Mouse (Mus musculus): Measurements from ENCODE around the gene Lyrm1. TPM values are rescaled to one million over a fixed set of nuclear protein-coding genes. Genes with fewer than 3 reads are reported as not detected.

The Lyrm1 gene
- polyA plus RNA-seq, 1 experiment from 2014 or later = 10.7 TPM

DNA sequence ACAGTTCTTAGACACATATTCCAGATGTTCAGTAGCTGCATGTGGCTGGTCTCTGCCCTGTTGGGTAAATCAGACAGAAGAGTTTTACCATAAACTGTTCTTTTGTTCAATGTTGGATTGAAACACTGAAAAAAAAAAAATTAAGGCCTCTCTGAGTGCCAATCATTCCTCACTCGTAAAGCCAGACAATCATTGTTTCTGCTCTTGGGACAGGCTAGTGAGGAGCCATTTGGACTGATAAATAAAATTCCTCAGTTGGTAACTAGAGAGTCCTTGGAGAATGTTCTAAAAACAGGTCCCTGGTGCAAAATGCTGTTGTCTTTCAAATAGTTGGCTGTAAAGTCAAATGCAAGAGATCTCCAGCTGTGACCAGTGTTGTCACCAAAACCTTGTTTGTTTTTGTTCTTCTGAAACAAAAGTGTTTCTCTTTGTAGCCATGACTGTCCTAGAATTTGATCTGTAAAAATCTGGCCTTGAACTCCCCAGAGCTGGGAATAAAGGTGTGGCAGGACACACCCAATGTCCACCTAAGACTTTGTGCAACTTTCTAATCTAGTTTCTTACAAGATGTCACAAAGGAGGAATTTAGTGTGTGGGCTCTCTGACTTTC, 2.7 kb downstream of the Lyrm1 start:
- no peak for ATAC-seq
- no peaks in the 10 kb centered on the region for H3K27me3 ChIP-seq (replicated peaks; ENCODE audit: control insufficient read depth, insufficient read depth, low read length)
- no peaks in the 10 kb centered on the region for H3K9me3 ChIP-seq (ENCODE audit: control insufficient read depth, low read length)
- H3K9ac ChIP-seq (ENCODE audit: low read depth, low read length) = no peak overlapping the region
- no peak overlapping the region for H3K27ac ChIP-seq (ENCODE audit: low read length)
- H3K4me3 ChIP-seq (ENCODE audit: low read length) = no peak overlapping the region
- no peak overlapping the region for H3K4me2 ChIP-seq (ENCODE audit: low read depth, low read length)
- no peaks in the 10 kb centered on the region for H3K36me3 ChIP-seq (ENCODE audit: control insufficient read depth, insufficient read depth, low read length)
- 67% methylated on average over 1 of the region's 1 CpGs for WGBS
- peaks cover 11% of the 10 kb centered on the region for H3K4me1 ChIP-seq (ENCODE audit: control insufficient read depth, insufficient read depth, low read length)

DNA sequence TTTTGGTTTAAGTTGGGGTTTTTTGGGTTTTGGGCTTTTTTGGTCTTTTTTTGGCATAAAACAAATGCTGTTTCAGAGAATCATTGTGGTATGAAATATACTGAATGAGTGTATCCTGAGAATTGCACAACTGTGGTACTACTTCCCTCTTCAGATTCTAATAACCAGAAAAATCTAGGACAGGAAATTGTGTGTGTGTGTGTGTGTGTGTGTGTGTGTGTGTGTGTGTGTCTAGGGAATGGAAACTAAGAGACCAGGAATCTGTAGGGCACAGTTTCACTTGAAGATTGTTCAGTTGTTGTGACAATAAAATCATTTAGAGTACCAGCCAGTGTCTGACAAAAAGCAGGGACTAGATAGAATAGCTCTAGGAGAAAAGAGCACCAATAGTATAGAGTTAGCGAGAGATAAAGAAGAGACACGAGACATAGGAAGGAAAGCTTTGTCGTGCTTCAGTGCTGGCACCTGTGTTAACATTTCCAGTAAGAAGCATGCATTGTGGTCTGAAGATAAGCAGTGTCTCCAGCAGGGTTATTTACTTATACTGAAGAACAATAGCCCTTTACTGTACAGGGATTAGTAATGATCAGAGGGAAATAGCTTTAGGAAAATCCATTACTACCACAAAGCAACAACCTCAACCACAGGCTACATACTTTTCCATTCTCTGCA, 3.9 kb downstream of the Lyrm1 start:
- Histone ChIP-seq H3K4me2 (ENCODE audit: low read depth, low read length) (no peak overlapping the region), H3K9ac (ENCODE audit: low read depth, low read length) (no peak overlapping the region), H3K4me3 (ENCODE audit: low read length) (no peak overlapping the region), H3K27me3 (replicated peaks; ENCODE audit: control insufficient read depth, insufficient read depth, low read length) (no peaks in the 10 kb centered on the region), H3K4me1 (ENCODE audit: control insufficient read depth, insufficient read depth, low read length) (peaks cover 5% of the 10 kb centered on the region), H3K27ac (ENCODE audit: low read length) (no peak overlapping the region), H3K36me3 (ENCODE audit: control insufficient read depth, insufficient read depth, low read length) (no peaks in the 10 kb centered on the region), H3K9me3 (ENCODE audit: control insufficient read depth, low read length) (no peaks in the 10 kb centered on the region)
- whole genome bisulfite sequencing = 65% methylated on average over 3 of the region's 3 CpGs
- ATAC-seq = no peak

DNA sequence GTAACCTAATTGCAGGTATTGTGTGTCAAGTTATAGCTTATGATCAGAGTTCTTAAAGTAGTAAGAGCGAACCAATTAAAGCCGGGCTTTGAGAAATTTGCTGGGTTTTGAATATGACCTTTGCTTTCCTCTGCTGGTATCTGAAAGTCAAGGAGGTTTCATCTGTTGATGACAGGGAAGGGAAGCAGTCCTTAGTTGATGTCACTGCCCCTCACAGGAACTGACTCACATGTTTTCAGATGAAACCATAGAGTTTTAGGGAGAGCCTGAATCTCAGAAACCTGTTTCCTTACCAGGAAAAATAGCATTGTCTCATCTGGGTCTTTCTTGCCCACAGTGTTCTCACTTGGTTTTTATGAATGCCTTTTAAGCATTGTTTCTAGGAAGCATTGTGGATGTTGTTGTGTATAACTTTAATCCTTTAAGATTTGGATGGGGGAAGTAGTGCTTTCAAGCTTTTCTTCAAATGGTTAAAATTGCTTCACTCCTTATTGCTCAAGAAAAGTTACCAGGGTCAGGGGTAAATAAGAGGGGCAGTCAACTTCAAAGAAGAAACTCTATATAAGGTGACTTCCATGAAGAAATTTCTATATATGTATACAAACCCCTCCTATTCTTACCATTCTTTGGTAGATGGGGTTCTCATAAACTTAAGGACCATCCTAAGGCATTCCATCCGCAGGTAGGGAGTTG, 11.0 kb downstream of the Lyrm1 start:
- Histone ChIP-seq H3K9ac (ENCODE audit: low read depth, low read length) (no peak overlapping the region), H3K4me1 (ENCODE audit: control insufficient read depth, insufficient read depth, low read length) (no peaks in the 10 kb centered on the region), H3K4me2 (ENCODE audit: low read depth, low read length) (no peak overlapping the region), H3K9me3 (ENCODE audit: control insufficient read depth, low read length) (no peaks in the 10 kb centered on the region), H3K27ac (ENCODE audit: low read length) (no peak overlapping the region), H3K4me3 (ENCODE audit: low read length) (no peak overlapping the region), H3K27me3 (replicated peaks; ENCODE audit: control insufficient read depth, insufficient read depth, low read length) (no peaks in the 10 kb centered on the region), H3K36me3 (ENCODE audit: control insufficient read depth, insufficient read depth, low read length) (no peaks in the 10 kb centered on the region)
- WGBS = 84% methylated on average over 3 of the region's 3 CpGs
- no peak for ATAC-seq

DNA sequence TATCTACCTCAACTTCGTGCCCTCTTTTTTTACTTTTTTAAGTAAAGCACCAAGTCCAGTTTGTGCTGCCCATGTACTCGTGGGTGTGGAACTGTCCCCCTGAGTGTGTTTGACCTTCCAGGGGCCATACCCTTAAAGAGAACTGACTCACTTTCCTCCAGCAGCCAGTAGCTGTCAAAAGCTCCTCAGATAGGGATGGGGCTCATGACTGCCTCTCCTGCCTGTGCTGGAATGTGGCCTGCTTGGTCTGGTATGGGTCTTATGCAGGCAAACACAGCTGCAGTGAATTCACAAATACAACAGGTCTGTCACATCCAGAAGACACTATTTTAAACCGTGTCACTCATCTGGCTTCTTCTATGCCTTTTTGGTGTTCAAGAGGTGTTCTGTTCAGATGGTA, 16.1 kb downstream of the Lyrm1 start:
- Histone ChIP-seq H3K27me3 (replicated peaks; ENCODE audit: control insufficient read depth, insufficient read depth, low read length) (no peaks in the 10 kb centered on the region), H3K4me3 (ENCODE audit: low read length) (no peak overlapping the region), H3K36me3 (ENCODE audit: control insufficient read depth, insufficient read depth, low read length) (no peaks in the 10 kb centered on the region), H3K4me2 (ENCODE audit: low read depth, low read length) (no peak overlapping the region), H3K9me3 (ENCODE audit: control insufficient read depth, low read length) (no peaks in the 10 kb centered on the region), H3K27ac (ENCODE audit: low read length) (no peak overlapping the region), H3K4me1 (ENCODE audit: control insufficient read depth, insufficient read depth, low read length) (no peaks in the 10 kb centered on the region), H3K9ac (ENCODE audit: low read depth, low read length) (no peak overlapping the region)
- no peak for ATAC-seq
- WGBS = 76% methylated on average over 3 of the region's 3 CpGs

DNA sequence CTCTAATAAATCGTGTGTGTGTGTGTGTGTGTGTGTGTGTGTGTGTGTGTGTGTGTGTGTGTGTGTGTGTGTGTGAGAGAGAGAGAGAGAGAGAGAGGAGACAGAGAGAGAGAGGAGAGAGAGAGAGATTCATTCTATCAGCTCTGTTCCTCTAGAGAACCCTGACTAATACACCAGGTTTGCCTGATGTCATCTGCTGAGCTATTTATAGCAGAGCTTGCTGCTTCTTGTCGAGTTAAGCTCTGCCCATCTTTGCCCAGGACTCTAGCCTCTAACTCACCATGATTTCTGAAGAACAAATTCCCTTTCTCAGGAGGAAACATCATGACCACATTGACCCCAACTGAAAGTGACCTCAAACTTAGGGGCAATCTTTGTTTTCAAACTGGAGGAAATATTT, 24.8 kb downstream of the Lyrm1 start:
- no peaks in the 10 kb centered on the region for H3K36me3 ChIP-seq (ENCODE audit: control insufficient read depth, insufficient read depth, low read length)
- no peak overlapping the region for H3K4me3 ChIP-seq (ENCODE audit: low read length)
- 44% methylated on average over 2 of the region's 2 CpGs for WGBS
- H3K9ac ChIP-seq (ENCODE audit: low read depth, low read length) = no peak overlapping the region
- no peaks in the 10 kb centered on the region for H3K4me1 ChIP-seq (ENCODE audit: control insufficient read depth, insufficient read depth, low read length)
- H3K4me2 ChIP-seq (ENCODE audit: low read depth, low read length) = no peak overlapping the region
- no peaks in the 10 kb centered on the region for H3K9me3 ChIP-seq (ENCODE audit: control insufficient read depth, low read length)
- H3K27ac ChIP-seq (ENCODE audit: low read length) = no peak overlapping the region
- no peaks in the 10 kb centered on the region for H3K27me3 ChIP-seq (replicated peaks; ENCODE audit: control insufficient read depth, insufficient read depth, low read length)
- ATAC-seq = no peak

DNA sequence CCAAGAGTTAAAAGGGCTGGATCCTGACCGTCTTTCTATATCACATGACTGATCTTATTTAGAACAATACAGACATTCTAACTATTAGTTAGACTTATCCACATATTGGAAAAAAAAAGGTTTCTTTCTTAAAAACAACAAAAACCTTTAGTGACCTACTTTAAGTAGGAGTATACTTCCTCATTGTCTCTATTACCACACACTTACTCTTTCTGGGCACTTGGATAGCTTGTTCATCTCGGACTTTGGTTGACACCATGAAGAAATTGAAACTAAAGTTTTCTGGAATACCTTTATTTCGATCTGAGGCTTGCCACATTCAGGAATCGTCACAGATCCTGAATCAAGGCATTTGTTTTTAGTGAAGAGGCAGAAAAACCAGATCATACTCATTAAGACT, 25.4 kb downstream of the Lyrm1 start:
- H3K4me3 ChIP-seq (ENCODE audit: low read length) = no peak overlapping the region
- ATAC-seq = no peak
- no peak overlapping the region for H3K4me2 ChIP-seq (ENCODE audit: low read depth, low read length)
- H3K27ac ChIP-seq (ENCODE audit: low read length) = no peak overlapping the region
- no peak overlapping the region for H3K9ac ChIP-seq (ENCODE audit: low read depth, low read length)
- H3K4me1 ChIP-seq (ENCODE audit: control insufficient read depth, insufficient read depth, low read length) = no peaks in the 10 kb centered on the region
- H3K36me3 ChIP-seq (ENCODE audit: control insufficient read depth, insufficient read depth, low read length) = no peaks in the 10 kb centered on the region
- no peaks in the 10 kb centered on the region for H3K27me3 ChIP-seq (replicated peaks; ENCODE audit: control insufficient read depth, insufficient read depth, low read length)
- WGBS = 69% methylated on average over 4 of the region's 4 CpGs
- no peaks in the 10 kb centered on the region for H3K9me3 ChIP-seq (ENCODE audit: control insufficient read depth, low read length)

DNA sequence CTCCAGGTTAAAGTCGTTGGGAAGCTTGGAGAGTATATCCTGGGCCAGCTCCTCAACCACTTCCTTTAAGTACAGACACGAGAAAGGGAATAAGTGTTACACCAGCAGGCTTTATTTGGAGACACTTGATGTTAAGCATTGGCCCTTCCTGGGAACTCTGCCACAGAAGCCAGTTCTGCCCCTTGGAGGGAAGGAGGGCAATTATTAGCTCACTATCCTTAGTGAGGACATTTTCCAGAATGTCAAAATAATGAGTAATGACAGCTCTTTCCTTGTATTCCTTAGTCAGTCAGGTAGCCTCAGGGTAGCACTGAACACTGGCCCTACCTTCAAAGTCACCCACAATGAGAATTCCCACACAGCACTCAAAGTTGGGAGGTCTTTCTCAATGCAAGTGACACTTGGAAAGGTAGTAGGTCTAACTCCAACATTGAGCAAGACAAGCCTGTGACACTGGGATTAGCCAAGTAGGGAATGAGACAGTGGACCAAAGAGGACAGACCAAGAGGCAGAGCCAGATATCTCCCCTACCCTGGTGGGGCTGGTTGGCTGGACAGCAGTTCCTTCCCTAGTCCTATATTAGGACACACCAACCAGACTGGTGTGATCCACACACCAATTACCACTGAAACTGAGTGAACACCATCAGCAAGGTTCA, 33.3 kb downstream of the Lyrm1 start:
- H3K9ac ChIP-seq (ENCODE audit: low read depth, low read length) = no peak overlapping the region
- H3K4me1 ChIP-seq (ENCODE audit: control insufficient read depth, insufficient read depth, low read length) = no peaks in the 10 kb centered on the region
- H3K27me3 ChIP-seq (replicated peaks; ENCODE audit: control insufficient read depth, insufficient read depth, low read length) = no peaks in the 10 kb centered on the region
- no peak overlapping the region for H3K4me2 ChIP-seq (ENCODE audit: low read depth, low read length)
- no peaks in the 10 kb centered on the region for H3K9me3 ChIP-seq (ENCODE audit: control insufficient read depth, low read length)
- H3K36me3 ChIP-seq (ENCODE audit: control insufficient read depth, insufficient read depth, low read length) = no peaks in the 10 kb centered on the region
- 71% methylated on average over 2 of the region's 2 CpGs for WGBS
- no peak overlapping the region for H3K4me3 ChIP-seq (ENCODE audit: low read length)
- no peak overlapping the region for H3K27ac ChIP-seq (ENCODE audit: low read length)
- ATAC-seq = no peak

DNA sequence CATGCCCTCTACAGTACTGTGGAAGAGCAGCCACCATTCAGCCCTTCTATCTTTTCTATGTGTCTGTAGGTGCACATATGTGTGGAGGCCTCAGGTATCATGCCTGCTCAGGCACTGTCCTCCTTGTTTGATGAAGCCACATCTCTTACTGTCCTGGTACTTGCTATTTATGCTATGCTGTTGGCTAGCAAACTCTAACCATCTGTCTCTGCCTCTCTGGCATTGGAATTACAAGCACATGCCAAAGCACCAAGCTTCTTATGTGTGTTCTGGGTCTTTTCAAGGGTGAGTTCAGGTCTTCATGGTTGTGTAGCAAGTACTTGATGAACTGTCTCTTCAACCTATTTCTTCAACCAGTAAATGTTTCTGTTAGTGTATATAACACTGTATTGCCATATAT, 40.7 kb downstream of the Lyrm1 start:
- Histone ChIP-seq H3K27me3 (replicated peaks; ENCODE audit: control insufficient read depth, insufficient read depth, low read length) (no peaks in the 10 kb centered on the region), H3K4me2 (ENCODE audit: low read depth, low read length) (no peak overlapping the region), H3K9me3 (ENCODE audit: control insufficient read depth, low read length) (no peaks in the 10 kb centered on the region), H3K9ac (ENCODE audit: low read depth, low read length) (no peak overlapping the region), H3K27ac (ENCODE audit: low read length) (no peak overlapping the region), H3K4me3 (ENCODE audit: low read length) (no peak overlapping the region), H3K36me3 (ENCODE audit: control insufficient read depth, insufficient read depth, low read length) (no peaks in the 10 kb centered on the region), H3K4me1 (ENCODE audit: control insufficient read depth, insufficient read depth, low read length) (no peaks in the 10 kb centered on the region)
- ATAC-seq = no peak

DNA sequence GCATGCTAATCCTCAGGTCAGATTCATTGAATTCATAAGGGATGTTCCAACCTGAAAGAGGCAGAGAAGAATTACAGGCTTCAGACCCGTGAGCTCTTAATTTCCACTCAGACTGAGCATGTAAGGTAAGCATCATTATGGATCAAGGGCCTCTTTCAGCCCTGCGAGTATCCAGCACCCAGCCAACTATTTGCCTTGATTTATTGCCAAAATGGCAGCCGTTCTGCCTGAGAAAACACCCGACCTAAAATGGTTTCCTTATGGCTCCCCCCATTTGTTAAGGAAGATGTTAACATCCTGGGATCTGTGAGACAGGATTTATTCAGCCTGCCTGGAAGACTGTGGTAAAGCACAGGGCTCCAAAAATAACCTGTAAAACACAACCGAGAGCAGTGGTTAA, 41.4 kb downstream of the Lyrm1 start:
- Histone ChIP-seq H3K27ac (ENCODE audit: low read length) (no peak overlapping the region), H3K27me3 (replicated peaks; ENCODE audit: control insufficient read depth, insufficient read depth, low read length) (no peaks in the 10 kb centered on the region)
- 58% methylated on average over 5 of the region's 5 CpGs for WGBS

More for the DNA sequence above, 41.4 kb downstream of the Lyrm1 start:
- Histone ChIP-seq H3K4me2 (ENCODE audit: low read depth, low read length) (no peak overlapping the region), H3K4me1 (ENCODE audit: control insufficient read depth, insufficient read depth, low read length) (no peaks in the 10 kb centered on the region), H3K4me3 (ENCODE audit: low read length) (no peak overlapping the region), H3K9ac (ENCODE audit: low read depth, low read length) (no peak overlapping the region), H3K9me3 (ENCODE audit: control insufficient read depth, low read length) (no peaks in the 10 kb centered on the region), H3K36me3 (ENCODE audit: control insufficient read depth, insufficient read depth, low read length) (no peaks in the 10 kb centered on the region)
- no peak for ATAC-seq

All from intestine, embryonic 16.5 days (tissue).